Mouse (Mus musculus): Measurements from ENCODE around the gene Sdhb.

DNA sequence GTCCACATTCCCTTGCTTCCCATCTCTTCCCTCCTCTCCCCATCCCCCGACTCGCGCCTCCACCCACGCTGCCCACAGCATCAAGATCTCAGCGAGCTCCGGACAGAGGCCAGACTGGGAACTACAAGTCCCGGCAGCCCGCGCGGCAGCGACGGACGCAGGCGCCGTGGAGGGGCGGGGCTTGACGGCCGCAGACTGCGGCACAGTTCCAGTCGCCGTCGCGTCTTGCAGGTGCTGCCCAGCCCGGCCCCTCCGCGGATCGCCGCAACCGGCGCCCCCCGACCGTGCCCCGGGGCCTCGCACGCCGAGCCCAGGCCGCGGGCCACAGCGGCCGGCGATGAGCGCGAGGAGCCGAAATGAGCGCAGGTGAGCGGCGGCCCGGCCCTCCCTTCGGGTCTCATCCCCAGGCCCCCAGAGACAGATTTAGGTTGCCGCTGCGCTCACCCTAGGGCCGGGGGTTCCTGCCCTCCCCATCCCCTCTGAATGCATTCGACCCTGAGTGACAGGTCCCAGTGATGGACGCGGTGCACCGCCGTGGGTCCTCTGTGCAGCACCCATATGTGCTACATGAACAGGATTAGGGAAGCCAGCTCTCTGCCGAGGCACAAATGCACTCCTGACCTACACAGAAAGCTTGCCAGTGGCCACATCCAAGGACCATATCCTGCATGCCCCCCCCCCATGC lies 25.9 kb downstream of the Sdhb start, which contains the start of gene Atp13a2:
- TF ChIP-seq GATA1 (IDR thresholded peaks at IDR 0.05; ENCODE audit: low read length) = no peak
- no peak for TF ChIP-seq TAL1 (IDR thresholded peaks at IDR 0.05; ENCODE audit: low read length)
